Mouse (Mus musculus) embryo, embryonic 10 days (tissue): ENCODE measurements around the gene Brix1.
"Not testable (repeated sequence)": the region's sequence is repeated elsewhere in the genome, so short reads cannot be mapped to it uniquely, and the experiment has no call there.

Source experiments
- DNase-seq: peaks from one replicate; pipeline ENCODE4 v3.0.0-alpha.2; 2015; ENCODE audit warnings: low spot score

Brix1 gene

GRCm38 (mm10) chr15:10485484-10486364 is at the start of gene Brix1, which contains the start of gene Rad1:
Gene Brix1 (minus strand): TSS chr15:10485947.
Gene Rad1 (plus strand): TSS chr15:10486018.
- peak; percentile 99 for DNase-seq

GRCm38 (mm10) chr15:10534591-10534990 is 48.8 kb upstream of the Brix1 start:
- DNase-seq = no peak

GRCm38 (mm10) chr15:10533361-10533760 is 47.6 kb upstream of the Brix1 start:
- not testable (repeated sequence) for DNase-seq

GRCm38 (mm10) chr15:10531352-10531751 is 45.6 kb upstream of the Brix1 start:
- DNase-seq = no peak

GRCm38 (mm10) chr15:10525896-10526295 is 40.1 kb upstream of the Brix1 start:
- no peak for DNase-seq

GRCm38 (mm10) chr15:10515166-10515565 is 29.4 kb upstream of the Brix1 start:
- DNase-seq = no peak

DNA sequence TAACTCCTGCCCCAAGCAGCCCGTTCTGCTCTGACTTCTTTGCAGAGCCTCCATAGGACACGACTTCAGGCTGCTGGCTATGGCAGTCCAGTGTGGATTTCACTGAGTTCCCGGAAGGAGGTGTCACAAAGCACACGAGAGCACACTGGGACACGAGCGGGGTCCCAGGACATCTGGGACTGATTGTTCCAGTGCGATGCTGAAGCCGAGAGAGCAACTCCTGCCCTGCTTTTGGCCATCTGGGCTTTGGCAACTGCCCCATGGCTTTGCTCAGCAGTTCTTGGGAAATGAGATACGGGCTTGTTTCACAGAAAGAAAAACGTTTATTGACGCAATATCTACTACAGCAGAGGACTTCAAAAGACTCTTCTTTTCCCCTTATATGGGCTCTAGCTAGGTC is 20.4 kb upstream of the Brix1 start:
- peak; percentile 40 for DNase-seq

- DNase-seq = peak; percentile 76
Measured at GRCm38 (mm10) chr15:10500838-10501719, 15.3 kb upstream of the Brix1 start.

DNA sequence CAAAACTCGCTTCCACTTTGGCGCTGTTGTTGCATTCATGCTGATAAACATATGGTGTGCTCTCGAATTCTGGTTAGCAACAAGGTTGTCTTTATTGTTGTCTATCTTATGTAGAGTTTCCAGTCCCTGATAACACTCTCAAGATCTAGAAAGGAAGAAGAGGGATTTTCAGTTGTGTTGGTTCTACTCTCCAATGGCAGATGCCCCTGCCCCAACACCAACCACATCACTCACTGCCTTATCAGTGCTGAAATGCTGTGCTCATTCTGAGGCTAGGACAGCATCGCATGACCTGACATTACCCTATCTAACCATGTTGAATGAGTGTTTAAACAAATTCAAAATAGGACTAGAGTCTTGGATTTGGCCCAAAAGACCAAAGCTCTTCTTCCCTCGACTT is 14.3 kb upstream of the Brix1 start:
- DNase-seq = no peak

- DNase-seq = no peak
Measured at GRCm38 (mm10) chr15:10499593-10499992, 13.8 kb upstream of the Brix1 start.

DNA sequence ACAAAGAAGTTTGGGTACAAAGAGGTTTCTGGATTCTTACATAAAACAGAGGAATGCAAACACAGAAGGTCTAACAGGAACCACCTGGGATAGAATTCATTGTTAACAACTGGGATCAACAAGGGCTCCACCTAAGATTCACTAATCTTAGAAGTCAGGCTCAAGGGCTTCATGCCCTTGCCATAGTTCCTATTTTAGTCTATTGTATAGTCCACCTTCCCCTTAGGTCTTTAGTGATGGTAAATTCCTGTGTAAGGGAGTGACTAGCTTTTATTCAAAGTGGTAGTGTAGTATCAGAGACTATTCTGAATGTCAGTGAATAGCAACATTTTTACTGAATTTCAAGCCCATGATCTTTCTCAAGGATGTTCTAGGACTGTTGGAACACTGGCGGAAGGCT is 10.9 kb upstream of the Brix1 start:
- not testable (repeated sequence) for DNase-seq

DNA sequence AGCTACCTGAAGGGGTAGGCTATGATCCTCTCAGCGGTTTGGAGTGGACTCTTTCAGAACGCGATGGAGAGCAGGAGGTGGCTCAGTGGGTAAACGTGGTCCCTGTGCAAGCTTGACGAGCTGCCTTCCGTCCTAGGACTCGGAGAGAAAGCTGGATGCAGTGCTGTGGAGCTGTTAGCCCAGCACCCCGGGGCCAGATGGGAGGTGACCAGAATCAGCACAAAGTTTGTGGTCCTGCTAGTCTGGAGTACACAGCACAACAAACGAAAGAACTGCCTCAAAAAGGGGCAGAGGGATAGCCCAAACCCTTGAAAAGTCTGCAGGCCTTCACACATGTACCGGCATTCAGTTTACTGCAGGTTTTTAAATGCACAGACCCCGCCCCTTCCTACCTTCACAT is 10.2 kb upstream of the Brix1 start:
- DNase-seq = no peak

- DNase-seq = no peak
Measured at GRCm38 (mm10) chr15:10490101-10490500, 4.4 kb upstream of the Brix1 start.

DNA sequence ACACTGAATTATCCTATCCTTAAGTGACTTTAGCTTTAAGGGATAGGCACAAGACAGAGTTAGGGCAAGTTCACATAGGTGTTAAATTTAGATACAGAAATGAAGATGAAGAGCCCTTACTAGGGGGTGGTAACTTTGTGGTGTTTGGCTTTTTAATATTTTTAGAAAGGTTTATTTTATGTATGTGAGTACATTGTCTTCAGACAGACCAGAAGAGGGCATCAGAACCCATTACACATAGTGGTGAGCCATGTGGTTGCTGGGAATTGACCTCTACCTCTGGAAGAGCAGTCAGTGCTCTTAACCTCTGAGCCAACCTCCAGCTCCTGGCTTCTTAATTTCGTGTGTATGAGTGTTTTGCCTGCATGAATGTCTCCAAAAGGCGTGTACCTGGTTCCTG is 1.5 kb upstream of the Brix1 start:
- DNase-seq = peak; percentile 31

GRCm38 (mm10) chr15:10486365-10486839 is 655 bp upstream of the Brix1 start:
- no peak for DNase-seq

- no peak for DNase-seq
Measured at GRCm38 (mm10) chr15:10470941-10471340, 14.8 kb downstream of the Brix1 start.

DNA sequence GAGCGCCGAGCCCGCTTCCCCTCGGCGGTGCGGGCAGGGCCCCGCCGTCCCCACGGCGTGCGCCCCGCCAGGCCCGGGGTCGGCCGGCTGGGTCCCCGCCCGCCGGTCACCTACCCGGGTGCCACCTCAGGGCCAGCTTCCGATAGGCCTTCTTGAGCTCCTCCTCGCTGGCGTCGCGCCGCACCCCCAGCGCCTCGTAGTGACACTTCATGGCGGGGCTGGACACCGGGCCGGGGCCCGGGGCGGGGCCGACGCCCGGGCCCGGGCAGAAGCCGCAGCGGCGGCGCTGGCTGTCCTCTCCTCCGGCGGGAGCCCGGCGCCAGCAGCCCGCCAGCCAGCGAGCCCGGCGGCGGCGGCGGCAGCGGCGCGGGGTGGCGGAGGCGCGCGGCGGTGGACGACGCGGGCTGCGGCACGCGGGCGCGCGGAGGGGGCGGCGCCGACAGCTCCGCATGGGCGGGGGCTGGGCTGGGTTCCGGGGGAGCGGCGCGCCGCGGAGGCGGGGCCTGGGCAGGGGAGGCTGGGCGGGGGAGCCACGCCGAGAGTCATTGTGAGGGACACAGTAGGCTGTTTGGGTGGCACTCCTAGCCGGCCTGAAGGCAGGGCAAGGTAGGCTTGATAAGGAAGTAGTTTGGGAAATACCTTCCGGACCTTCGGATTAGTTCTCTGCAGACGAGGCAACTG is 15.5 kb downstream of the Brix1 start, which contains the start of gene Dnajc21:
Dnajc21 (minus strand) TSS at position 366 of the 681 bp plus-strand sequence.
- peak; percentile 83 for DNase-seq

- peak; percentile 37 for DNase-seq
Measured at GRCm38 (mm10) chr15:10469641-10470150, 16.1 kb downstream of the Brix1 start.

DNA sequence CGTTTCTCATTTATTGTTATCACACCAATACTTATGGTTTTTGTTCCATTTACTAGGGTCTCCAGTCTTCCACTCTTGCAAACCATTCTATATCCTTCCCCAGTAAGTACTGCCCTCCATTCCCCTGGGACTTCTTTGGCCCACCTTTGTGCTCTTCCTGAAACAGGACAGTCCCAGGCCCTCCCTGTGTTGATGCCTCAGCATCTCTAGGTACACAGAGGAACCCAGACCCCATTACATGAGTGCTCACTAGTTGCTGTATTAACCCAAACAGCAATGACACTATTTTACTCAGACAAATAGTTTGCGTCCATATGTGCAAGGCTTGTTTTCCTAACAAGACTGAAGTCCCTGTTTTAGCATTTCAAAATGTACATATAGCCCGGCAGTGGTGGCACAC is 17.0 kb downstream of the Brix1 start:
- DNase-seq = no peak

GRCm38 (mm10) chr15:10464678-10465077 is 21.1 kb downstream of the Brix1 start:
- no peak for DNase-seq

DNA sequence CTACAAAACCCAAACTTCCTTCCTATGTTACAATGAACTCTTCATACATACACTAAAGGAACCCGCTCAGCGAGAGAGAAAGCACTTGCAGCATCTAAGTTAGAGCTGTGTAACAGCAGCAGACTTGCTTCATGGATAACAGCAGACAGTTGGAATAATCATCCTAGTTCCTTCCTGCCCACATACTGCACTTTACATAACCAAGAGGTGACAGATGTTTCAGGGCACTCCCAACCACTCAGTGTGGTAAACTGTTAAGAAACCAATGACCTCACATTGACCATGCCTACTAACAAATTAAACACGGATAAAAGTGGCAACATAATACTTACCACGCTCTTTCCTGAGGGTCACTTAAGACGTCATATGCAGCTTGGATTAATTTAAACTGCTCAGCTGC is 22.2 kb downstream of the Brix1 start:
- DNase-seq = no peak

GRCm38 (mm10) chr15:10460986-10461385 is 24.8 kb downstream of the Brix1 start:
- no peak for DNase-seq
